Mouse (Mus musculus) hematopoietic stem cell, adult 5-6 weeks (primary cell): ENCODE measurements around the gene Fut8. TPM values are rescaled to one million over a fixed set of nuclear protein-coding genes. Genes with fewer than 3 reads are reported as not detected.

Source experiments
- ATAC-seq, 2 experiments: fragments of 125-278 bp in 1 of 2; replicated peaks in 1 of 2; 2 replicates each; pipeline ENCODE4 v1.8.0; 2016 to 2017; ENCODE audit warnings: inconsistent platforms in 2 of 2, mild to moderate bottlenecking in 2 of 2, moderate number of reproducible peaks in 2 of 2, low read depth in 1 of 2, moderate TSS enrichment in 1 of 2; ENCODE audit not compliant: low FRiP score in 2 of 2, poor library complexity in 2 of 2, severe bottlenecking in 2 of 2, insufficient read depth in 1 of 2, low TSS enrichment in 1 of 2
- total RNA-seq: library from RNA; stranded (forward); fragments of 172-1452, 232-1000 nt; gene quantifications from 2 replicates; pipeline ENCODE4 v1.2.3, GENCODE M21; 2017

Fut8 gene
- 165 and 176 TPM in 2 replicates for total RNA-seq

DNA sequence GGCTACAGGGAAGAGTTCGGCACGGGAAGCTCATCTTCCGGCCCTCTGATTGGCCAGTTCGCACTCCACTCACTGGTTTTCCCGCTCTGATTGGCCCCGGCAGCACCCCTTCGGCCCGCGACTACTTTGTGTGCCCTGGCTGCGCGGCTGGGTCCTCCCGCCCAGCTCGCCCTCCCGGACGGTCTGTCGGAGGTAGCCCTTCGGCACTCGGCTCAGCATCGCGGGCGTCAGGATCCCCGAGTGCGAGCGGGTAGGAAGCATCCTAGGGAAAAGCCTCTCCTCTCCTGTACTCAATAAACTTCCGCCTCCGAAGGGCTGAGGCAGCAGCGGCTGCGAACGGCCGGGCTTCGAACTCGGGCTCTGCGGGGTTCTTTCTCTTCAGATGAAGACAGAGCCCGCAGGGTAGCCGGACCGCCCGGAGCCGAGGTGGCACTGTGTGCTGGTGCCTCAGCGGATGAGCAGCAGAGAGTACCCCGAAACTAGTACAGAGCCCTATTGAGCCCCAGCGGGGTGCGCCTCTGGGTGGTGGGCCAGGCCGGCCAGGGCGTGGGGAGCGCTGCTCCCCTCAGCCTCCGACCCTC is at the start of gene Fut8:
Gene Fut8, plus strand, starts transcription at position 176 of the 581 bp plus-strand sequence.
- peak; percentile 77 to 80 for ATAC-seq

DNA sequence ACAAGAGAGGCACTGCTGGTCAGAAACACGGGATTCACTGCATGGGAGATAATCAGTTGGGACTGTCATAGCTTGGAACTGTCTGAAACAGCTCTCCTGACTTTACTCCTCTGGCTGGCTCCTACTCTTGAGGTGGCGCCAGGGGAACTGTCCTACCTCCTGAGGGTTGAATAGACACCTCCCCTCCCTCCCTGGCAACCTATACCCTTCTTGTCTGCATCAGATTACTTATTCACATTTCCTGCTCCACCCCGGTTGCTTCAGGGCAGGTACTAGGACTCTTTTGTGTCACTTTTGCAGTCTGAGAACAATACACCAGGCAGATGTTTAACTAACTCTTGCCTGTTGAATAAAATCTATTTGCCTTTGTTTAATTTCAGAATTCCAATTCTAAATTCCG is 48.8 kb upstream of the Fut8 start:
- ATAC-seq: no peak

DNA sequence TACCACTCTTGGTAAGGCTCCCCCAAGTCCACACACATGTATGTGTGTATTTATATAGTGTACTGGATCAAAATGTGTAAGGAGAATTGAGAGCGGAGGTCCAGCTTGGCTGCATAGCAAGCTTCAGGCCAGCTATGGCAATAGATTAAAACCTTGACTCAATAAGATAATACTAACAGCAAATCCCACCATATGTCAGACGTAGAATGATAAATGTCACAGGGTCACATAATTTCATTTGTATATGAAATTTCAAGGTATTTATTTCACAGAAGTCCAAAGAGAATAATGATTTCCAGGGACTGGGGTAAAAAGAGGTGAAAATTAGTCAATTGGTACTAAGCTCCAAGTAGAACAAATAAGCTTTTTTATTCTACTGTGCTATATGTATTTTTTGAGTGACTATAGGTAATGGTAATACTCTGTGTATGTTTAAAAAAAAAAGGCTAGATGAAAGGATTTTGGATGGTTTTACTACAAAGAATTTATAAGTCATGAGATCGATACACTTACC is 47.9 kb upstream of the Fut8 start:
- no peak for ATAC-seq

DNA sequence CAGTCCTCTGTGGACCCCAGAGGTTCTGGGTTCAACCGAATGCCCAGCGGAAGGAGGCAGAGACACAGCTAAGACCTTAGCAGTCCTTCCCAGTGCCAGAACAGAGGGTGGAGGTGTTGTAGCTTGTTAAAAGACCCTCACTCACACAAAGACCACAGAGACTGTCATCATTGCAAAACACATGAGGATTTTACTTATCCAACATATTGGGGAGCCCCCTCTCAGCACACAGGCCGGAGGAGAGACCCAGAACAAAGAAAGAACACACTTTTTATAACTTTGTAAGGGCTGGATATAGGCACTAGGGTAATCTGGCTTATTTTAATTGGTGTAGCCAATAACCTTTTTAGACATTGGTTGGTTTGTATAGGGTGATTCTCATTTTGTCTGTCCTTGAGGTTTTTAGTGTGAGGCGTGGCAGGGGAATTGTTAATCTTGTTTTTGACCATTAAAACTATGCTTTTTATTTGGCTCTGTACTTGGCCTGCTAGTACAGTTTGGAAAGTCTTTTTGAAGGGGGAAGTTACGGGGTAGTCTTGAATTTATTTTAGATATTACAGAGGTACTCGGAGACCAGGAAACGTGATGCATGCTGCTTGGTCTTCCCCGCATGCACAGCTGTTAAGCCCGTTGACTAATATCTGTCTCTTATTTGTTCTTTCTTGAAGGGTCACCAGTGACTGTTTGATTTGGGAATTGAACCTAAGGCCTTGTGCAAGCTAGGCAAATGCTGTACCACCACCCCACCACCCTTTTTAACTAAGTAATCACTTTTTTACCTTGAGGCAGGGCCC is 46.2 kb upstream of the Fut8 start:
- no peak for ATAC-seq

DNA sequence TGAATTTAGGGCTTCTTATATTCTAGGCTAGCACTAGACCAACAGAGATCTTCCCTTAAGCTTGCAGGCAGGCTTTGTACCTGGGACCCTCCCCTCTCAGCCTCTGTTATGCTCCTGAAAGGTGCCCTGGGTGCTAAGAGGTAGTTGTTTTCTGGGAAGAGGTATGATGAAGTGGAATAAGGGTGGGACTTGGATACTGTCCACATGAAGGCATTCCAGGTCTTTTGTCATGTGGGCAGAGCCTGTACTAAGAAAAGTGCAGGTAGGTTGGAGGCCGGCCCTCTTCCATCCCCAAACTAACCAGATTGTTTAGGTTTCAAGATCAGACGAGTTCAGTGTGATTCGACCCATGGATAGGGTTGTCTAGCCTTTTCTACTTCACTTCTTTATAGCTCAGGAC is 45.2 kb upstream of the Fut8 start:
- no peak for ATAC-seq

DNA sequence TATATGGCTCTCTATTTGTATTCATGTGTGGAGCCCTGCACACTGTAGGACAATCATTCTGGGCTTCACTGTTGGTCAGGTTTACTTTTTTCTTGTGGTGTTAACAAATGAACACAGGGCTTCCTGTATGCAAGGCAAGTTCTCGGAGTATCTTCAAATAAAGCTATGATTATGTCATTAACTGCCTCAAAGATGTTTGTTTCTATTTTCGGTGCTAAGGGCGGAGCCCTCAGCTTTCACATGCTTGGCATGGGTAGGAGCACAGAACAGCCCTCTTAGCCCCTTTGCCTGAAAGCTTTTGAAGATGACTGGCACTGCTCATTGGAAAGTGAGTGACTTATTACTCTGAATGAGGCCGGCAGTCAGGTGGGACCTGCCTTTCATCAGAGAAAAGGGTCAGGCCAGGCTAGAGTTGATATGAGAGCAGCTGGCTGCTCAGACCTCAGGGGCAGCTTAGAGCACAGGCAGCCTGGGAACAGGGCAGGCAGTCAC is 44.7 kb upstream of the Fut8 start:
- peak; percentile 55 to 57; a peak in 3 of 4 replicates for ATAC-seq

DNA sequence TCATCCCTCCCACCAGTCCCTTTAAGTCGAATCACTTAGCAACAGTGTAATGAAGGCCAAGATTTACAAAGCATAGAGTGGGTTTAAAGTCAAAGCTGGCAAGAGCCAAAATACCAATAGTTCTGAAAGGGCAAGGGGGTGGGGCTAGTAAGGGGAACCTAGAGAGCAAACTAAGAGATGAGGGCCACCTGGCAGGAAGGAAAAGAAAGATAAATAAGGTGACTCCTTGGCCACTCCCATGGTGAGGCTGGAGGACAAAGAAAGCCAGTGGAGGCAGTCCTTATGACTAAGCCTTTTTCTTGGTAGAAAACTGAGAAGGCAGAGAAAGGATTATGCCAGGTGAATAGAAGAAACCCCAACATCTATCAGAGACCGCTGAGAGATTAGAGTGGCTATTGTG is 42.9 kb upstream of the Fut8 start:
- ATAC-seq: no peak; a peak in 1 of 4 replicates

DNA sequence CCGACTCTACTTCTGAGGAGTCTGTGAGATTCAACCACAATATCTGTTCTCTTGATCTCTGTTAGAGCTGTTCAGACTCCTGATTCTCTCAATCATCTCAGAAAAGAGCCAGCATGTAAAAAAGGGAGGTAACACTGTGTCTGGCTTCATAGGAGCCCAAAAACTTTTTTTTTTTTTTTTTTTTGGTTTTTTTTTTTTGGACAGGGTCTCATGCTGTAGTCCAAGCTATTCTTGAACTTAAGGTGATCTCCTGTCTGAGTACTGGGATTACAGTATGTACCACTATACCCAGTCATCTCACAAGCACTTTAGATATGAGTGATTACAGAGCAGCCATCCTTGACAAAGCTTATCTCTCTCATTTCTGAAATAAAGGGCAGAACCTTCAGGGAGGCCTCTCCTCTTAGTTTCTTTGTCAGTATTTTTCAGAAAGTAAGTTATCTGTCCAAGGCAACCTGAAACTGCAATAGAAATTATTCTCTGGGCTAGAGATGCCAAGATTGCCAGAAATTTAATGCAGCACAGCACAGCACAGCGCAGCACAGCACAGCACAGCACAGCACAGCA is 41.3 kb upstream of the Fut8 start:
- ATAC-seq: no peak

DNA sequence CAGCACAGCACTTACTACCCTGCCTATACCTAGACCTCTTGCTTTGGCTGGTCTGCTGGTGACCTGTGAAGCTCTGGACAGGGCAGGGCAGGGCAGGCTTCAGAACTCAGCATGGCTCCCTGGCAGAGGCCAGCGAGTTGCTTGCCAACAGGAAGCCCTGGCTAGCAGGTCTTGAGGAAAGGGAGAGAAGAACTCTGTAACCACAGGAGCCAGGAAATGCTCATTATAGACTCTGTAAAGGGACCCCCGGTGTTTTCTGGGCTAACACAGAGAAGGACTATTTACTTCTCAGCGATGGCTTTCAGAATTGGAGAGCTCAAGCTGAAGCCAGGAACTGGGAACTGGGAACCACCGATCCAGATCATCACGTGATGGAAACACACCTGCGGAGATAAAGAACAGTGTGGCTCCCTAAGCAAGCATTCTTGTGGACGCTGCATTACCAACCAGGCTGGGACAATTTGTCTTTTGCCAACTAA is 40.8 kb upstream of the Fut8 start:
- ATAC-seq: peak; percentile 38 to 46; a peak in 1 of 4 replicates

DNA sequence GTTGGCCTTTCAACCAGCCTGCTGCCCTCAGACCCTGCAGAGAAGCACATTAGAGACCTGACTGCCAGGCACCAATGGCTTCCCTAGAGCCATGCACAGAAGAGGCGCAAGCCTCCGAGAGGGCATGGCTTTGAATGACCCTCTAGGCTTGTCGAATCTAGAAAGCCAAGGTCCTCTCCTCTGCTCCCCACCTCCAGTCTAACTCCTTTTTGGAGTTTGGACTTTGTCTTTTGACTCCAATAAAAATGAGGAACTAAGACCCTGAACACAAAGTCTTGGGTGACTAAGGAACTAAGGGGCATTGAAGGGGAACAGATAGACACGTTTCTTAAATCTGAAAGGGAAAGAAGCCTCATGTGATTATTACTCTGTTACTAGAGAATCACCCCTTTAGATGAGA is 39.7 kb upstream of the Fut8 start:
- ATAC-seq: peak in 1 of 2 experiments; percentile 45; a peak in 1 of 4 replicates

DNA sequence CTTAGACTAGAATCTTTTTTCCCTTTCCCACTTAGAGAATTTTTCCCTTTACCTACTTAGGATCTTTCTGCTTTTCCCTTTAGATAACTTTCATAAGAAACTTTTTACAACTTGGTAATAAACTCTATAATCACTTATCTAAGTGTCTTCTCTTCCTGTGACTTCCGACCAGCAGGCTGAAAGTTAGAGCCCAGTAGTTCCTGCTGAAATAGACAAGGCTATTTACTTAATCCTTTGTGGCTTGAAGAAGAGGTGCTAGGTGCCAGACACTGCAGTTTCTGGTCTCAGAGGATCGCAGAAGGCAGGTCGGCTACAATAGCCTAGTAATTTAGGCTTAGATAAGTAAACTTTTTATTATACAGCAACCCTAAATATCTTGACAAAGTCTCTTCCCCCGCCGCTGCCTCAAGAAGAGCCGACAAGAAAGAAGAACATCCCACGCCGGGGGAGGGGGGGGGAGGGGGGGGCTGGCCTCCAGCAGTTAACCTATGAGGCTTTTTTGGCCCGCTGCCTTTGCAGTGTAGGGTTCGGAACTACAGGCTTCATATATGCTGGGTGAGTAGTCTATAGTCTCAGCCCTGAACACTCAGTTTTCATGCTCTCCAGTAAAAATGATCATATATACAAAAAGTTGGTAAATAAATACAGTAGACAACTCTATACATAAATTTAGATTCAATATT is 36.3 kb upstream of the Fut8 start:
- no peak for ATAC-seq

DNA sequence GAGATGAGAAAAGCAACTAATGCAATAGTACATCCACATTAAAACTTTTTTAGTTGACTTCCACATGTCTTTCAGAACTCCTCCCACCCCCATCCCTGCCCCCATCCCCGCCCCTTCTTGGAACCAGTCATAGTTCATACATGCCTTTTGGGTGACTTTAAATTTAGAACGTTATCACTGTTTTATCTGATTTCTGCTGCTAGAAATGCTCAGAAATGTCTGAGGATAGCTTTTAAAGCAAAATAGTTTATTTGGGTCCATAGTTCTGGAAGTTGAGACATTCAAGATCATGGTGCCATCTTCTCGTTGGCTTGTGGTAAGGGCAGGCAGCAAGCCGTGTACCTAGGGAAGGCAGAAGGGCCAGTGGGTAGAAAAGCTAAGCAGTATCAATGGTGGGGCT is 34.8 kb upstream of the Fut8 start:
- ATAC-seq: no peak

DNA sequence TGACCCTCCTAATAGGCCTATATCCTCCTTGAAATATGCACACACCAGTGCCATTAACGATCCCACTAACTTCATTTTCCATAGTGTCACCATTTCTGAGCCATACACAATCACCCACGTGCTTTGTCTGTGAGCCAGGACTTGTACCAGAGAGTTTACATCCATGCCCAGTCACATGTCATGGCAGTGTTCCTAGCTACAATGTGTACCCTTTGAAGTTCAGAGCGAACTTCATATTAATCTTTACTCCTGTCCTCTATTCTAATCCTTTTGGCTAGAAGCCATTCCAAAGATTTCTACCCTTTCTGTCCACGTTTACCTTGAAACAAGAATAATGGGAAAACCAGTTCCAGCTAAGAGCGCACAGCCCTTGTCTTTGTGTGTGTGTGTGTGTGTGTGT is 31.1 kb upstream of the Fut8 start:
- ATAC-seq: no peak

DNA sequence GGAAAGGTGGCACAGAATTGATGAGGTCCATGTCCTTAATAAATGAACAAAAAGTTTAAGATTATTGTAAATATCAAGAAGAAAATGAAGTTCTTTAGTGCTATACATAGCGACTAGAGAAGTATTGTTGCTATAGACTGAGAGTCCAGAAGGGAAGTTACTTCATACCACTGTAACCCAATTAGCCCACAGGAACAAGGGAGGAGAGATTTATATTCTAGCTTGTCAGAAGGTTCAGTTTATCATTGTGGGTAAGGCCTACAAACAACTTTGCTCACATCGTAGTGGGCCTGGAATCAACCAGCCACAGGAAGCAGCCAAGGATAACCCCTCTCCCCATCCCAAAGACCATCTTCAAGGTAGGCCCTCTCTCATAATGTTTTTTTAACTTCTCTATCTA is 29.9 kb upstream of the Fut8 start:
- ATAC-seq: peak; percentile 59 to 64

DNA sequence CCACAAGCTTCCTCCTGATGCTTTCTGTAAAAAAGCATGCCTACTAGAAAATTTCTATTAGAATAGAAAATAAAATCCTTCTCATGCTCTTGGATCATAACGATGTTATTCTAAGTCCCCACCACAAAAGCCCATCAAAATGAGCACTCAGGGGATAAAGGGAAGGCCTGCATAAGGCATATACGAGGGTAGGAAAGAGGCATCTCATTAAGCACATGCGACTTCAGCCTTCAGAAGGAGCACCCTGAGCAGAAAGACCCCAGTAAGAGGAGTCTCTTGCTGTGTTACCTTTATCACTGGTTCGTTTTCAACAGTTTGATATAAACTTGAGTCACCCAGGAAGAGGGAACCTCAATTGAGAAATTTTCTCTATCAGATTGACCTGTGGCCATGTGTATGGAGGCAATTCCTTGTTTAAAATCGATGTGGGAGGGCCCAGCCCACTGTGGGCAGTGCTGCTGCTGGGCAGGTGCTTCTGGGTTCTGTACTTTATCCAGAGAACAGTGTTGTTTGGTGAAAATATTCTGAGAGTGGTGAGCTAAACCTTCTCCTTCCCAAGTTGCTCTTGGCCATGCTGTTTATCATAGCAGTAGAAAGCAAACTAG is 29.2 kb upstream of the Fut8 start:
- no peak for ATAC-seq

DNA sequence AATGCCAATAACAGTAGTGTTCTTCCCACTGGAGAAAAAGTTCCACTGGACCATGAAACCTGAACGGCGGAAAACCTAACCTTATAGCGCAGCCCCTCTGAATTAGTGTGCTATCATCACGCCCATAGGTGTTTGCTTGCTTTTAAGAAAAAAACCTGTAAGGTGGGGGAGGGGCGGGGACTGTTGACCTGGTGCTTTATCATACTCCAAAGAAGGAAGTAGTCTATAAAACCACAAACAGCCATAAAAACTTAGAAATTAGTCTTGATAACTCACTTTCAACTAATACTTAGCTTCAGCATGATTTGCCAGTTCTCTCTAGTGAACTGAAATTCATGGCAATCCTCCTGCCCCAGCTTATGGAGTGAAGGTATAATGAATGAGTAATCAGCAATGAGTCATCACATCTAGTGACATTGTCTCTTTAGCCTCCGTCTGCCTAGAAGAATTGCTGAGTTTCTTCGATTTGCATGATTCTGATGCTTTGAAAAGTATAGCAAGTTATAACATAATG is 26.2 kb upstream of the Fut8 start:
- 0 out of 4 replicates have a peak, but pooled peaks of 1 of the 2 experiments have one; percentile 24 for ATAC-seq
